9 mouse cellular contexts compared by ENCODE assay signal in genomic region chr2:130293486-130293885, GRCm38 (mm10). TPM values are rescaled to one million over a fixed set of nuclear protein-coding genes. Genes with fewer than 3 reads are reported as not detected.
A peak's percentile ranks its signal among the peaks of the same experiment; 100 is the strongest.
DNase-seq lines count a peak whose midpoint lies in the region; ATAC-seq and TF ChIP-seq lines count a peak whose summit lies in the region.
"Had no signal": no experiment of that assay in that cellular context is flagged by ENCODE, and none has a peak within 500 bp of the region (broad histone marks: within the 10 kb centered on the region; RNA-seq: fewer than 3 reads in every experiment).

No protein-coding gene starts in this region.

- H3K9me3 ChIP-seq in intestine, embryonic 15.5 days: no peaks in the 10 kb centered on the region
- no peaks in the 10 kb centered on the region for H3K9me3 ChIP-seq in intestine, postnatal 0 days (ENCODE audit: control insufficient read depth)
- H3K9me3 ChIP-seq in embryonic facial prominence, embryonic 13.5 days: no peaks in the 10 kb centered on the region

- peak overlapping the region; percentile 41 for H3K4me2 ChIP-seq in intestine, embryonic 15.5 days (replicated peaks)
- no peak overlapping the region for H3K4me2 ChIP-seq in intestine, postnatal 0 days (replicated peaks; ENCODE audit: low read depth)
- peak overlapping the region; percentile 76 for H3K4me2 ChIP-seq in embryonic facial prominence, embryonic 13.5 days

- no peak overlapping the region for H3K4me3 ChIP-seq in intestine, embryonic 15.5 days (replicated peaks)
- H3K4me3 ChIP-seq in intestine, postnatal 0 days (ENCODE audit: low read depth, low read length): no peak overlapping the region
- H3K4me3 ChIP-seq in embryonic facial prominence, embryonic 13.5 days: peak overlapping the region; percentile 12

- peak; percentile 83 for DNase-seq in MN1 (ENCODE audit: low spot score)
- DNase-seq in adrenal gland, postnatal 14 days: no peak
- DNase-seq in urinary bladder, postnatal 4 days (ENCODE audit: low spot score in 2 of 2): no peak
- no peak for DNase-seq in cerebellum, postnatal 14 days
- DNase-seq: thymus, adult 18-20 months had no signal

- peaks cover 7% of the 10 kb centered on the region; the same call in 1 of the 2 replicates for H3K27me3 ChIP-seq in intestine, embryonic 15.5 days (replicated peaks)
- H3K27me3 ChIP-seq in intestine, postnatal 0 days (replicated peaks; ENCODE audit: control insufficient read depth, insufficient read depth, low read length): peaks cover 44% of the 10 kb centered on the region
- peaks cover 14% of the 10 kb centered on the region for H3K27me3 ChIP-seq in embryonic facial prominence, embryonic 13.5 days

- H3K4me1 ChIP-seq in intestine, embryonic 15.5 days (replicated peaks): peaks cover 24% of the 10 kb centered on the region
- H3K4me1 ChIP-seq in intestine, postnatal 0 days (replicated peaks; ENCODE audit: control insufficient read depth, insufficient read depth, low read length): no peaks in the 10 kb centered on the region
- H3K4me1 ChIP-seq in embryonic facial prominence, embryonic 13.5 days: peaks cover 43% of the 10 kb centered on the region

- no peak overlapping the region for H3K9ac ChIP-seq in intestine, embryonic 15.5 days
- no peak overlapping the region for H3K9ac ChIP-seq in intestine, postnatal 0 days (ENCODE audit: low read depth, low read length)
- H3K9ac ChIP-seq in embryonic facial prominence, embryonic 13.5 days: no peak overlapping the region

- ATAC-seq in intestine, embryonic 15.5 days: peak; percentile 20; the same call in 1 of the 2 replicates
- no peak for ATAC-seq in intestine, postnatal 0 days
- ATAC-seq in embryonic facial prominence, embryonic 13.5 days (ENCODE audit: insufficient number of reproducible peaks, insufficient read depth, low FRiP score, low TSS enrichment, low read depth): peak; percentile 59; the same call in 1 of the 2 replicates
- peak; percentile 48 for ATAC-seq in megakaryocyte-erythroid progenitor cell, adult 5-6 weeks (replicated peaks; ENCODE audit: low FRiP score, low TSS enrichment, poor library complexity, severe bottlenecking)

- H3K36me3 ChIP-seq in intestine, embryonic 15.5 days: no peaks in the 10 kb centered on the region
- no peaks in the 10 kb centered on the region for H3K36me3 ChIP-seq in intestine, postnatal 0 days (ENCODE audit: control insufficient read depth, insufficient read depth)
- H3K36me3 ChIP-seq in embryonic facial prominence, embryonic 13.5 days: peaks cover 8% of the 10 kb centered on the region

- 7% methylated on average over 4 of the region's 4 CpGs for WGBS in intestine, embryonic 15.5 days
- WGBS in intestine, postnatal 0 days: 18% methylated on average over 4 of the region's 4 CpGs
- WGBS in embryonic facial prominence, embryonic 13.5 days: 3% methylated on average over 4 of the region's 4 CpGs

- no peak for TF ChIP-seq CTCF in intestine, postnatal 0 days (IDR thresholded peaks at IDR 0.05; ENCODE audit: low read depth)

- peak overlapping the region; percentile 13; the same call in 1 of the 2 replicates for H3K27ac ChIP-seq in intestine, embryonic 15.5 days
- no peak overlapping the region for H3K27ac ChIP-seq in intestine, postnatal 0 days (ENCODE audit: low read depth, low read length)
- no peak overlapping the region for H3K27ac ChIP-seq in embryonic facial prominence, embryonic 13.5 days

RNA-seq across cellular contexts. Expression of gene Ebf4, which starts 1.5 kb away (rescaled TPM):
- 2.2 TPM in 2 replicates for polyA plus RNA-seq in intestine, embryonic 15.5 days (2015; fragmentation: Nextera tagmentation; extraction: Ambion mirVana)
- polyA plus RNA-seq in intestine, postnatal 0 days (2015; fragmentation: Nextera tagmentation; extraction: Ambion mirVana): 0.85 and 0.86 TPM in 2 replicates
- 3.9 and 4.8 TPM in 2 replicates for polyA plus RNA-seq in embryonic facial prominence, embryonic 13.5 days (2015; fragmentation: Nextera tagmentation; extraction: Ambion mirVana)
- total RNA-seq in megakaryocyte-erythroid progenitor cell, adult 5-6 weeks (2014; fragmentation: Nextera tagmentation): not detected in 2 replicates
- total RNA-seq in megakaryocyte-erythroid progenitor cell, adult 5-6 weeks (2017): not detected in 2 replicates
- 3.6 and 4.2 TPM in 2 replicates for total RNA-seq in adrenal gland, postnatal 14 days (2021)

RNA-seq across cellular contexts. Expression of gene Idh3b, which starts 9.1 kb away (rescaled TPM):
- polyA plus RNA-seq in intestine, embryonic 15.5 days (2015; fragmentation: Nextera tagmentation; extraction: Ambion mirVana): 247 and 268 TPM in 2 replicates
- 142 and 148 TPM in 2 replicates for polyA plus RNA-seq in intestine, postnatal 0 days (2015; fragmentation: Nextera tagmentation; extraction: Ambion mirVana)
- polyA plus RNA-seq in embryonic facial prominence, embryonic 13.5 days (2015; fragmentation: Nextera tagmentation; extraction: Ambion mirVana): 151 and 158 TPM in 2 replicates
- total RNA-seq in megakaryocyte-erythroid progenitor cell, adult 5-6 weeks (2014; fragmentation: Nextera tagmentation): 197 and 240 TPM in 2 replicates
- 145 and 164 TPM in 2 replicates for total RNA-seq in megakaryocyte-erythroid progenitor cell, adult 5-6 weeks (2017)
- total RNA-seq in adrenal gland, postnatal 14 days (2021): 729 and 784 TPM in 2 replicates

RNA-seq across cellular contexts. Expression of gene Nop56, which starts 19.3 kb away (rescaled TPM):
- polyA plus RNA-seq in intestine, embryonic 15.5 days (2015; fragmentation: Nextera tagmentation; extraction: Ambion mirVana): 276 and 282 TPM in 2 replicates
- 66.5 and 75.1 TPM in 2 replicates for polyA plus RNA-seq in intestine, postnatal 0 days (2015; fragmentation: Nextera tagmentation; extraction: Ambion mirVana)
- 300 and 333 TPM in 2 replicates for polyA plus RNA-seq in embryonic facial prominence, embryonic 13.5 days (2015; fragmentation: Nextera tagmentation; extraction: Ambion mirVana)
- 692 and 1,066 TPM in 2 replicates for total RNA-seq in megakaryocyte-erythroid progenitor cell, adult 5-6 weeks (2014; fragmentation: Nextera tagmentation)
- 748 and 779 TPM in 2 replicates for total RNA-seq in megakaryocyte-erythroid progenitor cell, adult 5-6 weeks (2017)
- total RNA-seq in adrenal gland, postnatal 14 days (2021): 115 and 124 TPM in 2 replicates
